Mouse (Mus musculus) midbrain, embryonic 14.5 days (tissue): ENCODE results near the gene Mesp2. TPM values are rescaled to one million over a fixed set of nuclear protein-coding genes. Genes with fewer than 3 reads are reported as not detected.

Experiments
- ATAC-seq: fragments of 200-750 bp; cut with Nextera tagmentation; 2 replicates; pipeline ENCODE4 v1.8.0; 2017; ENCODE audit warnings: moderate number of reproducible peaks, moderate library complexity; ENCODE audit not compliant: low FRiP score, low TSS enrichment
- DNase-seq: peaks from one replicate; pipeline ENCODE4 v3.0.0-alpha.2; 2015
- H3K27ac ChIP-seq: fragments of 300-500 bp; sonication (generic); replicated peaks from 2 replicates; pipeline ENCODE4 v1.5.1; 2014; ENCODE audit warnings: mild to moderate bottlenecking, low read depth, low read length, moderate library complexity
- H3K27me3 ChIP-seq: fragments of 300-500 bp; sonication (generic); 2 replicates; pipeline ENCODE4 v1.6.1; 2014; ENCODE audit warnings: low read length, control low read depth, mixed read lengths; ENCODE audit not compliant: control insufficient read depth, insufficient read depth
- H3K36me3 ChIP-seq: fragments of 300-500 bp; sonication (generic); 2 replicates; pipeline ENCODE4 v1.6.1; 2014; ENCODE audit warnings: low read length, control low read depth; ENCODE audit not compliant: control insufficient read depth, insufficient read depth
- H3K4me1 ChIP-seq: fragments of 300-500 bp; sonication (generic); 2 replicates; pipeline ENCODE4 v1.6.1; 2014; ENCODE audit warnings: mild to moderate bottlenecking, antibody characterized with exemption, low read length, control low read depth; ENCODE audit not compliant: control insufficient read depth, insufficient read depth
- H3K4me2 ChIP-seq: fragments of 300-500 bp; sonication (generic); 2 replicates; pipeline ENCODE4 v1.6.1; 2014; ENCODE audit warnings: mild to moderate bottlenecking, low read length, moderate library complexity
- H3K4me3 ChIP-seq: fragments of 300-500 bp; sonication (generic); replicated peaks from 2 replicates; pipeline ENCODE4 v1.5.1; 2014; ENCODE audit warnings: low read depth, low read length
- H3K9ac ChIP-seq: fragments of 300-500 bp; sonication (generic); replicated peaks from 2 replicates; pipeline ENCODE4 v1.6.1; 2014; ENCODE audit warnings: mild to moderate bottlenecking, low read length, moderate library complexity
- H3K9me3 ChIP-seq: fragments of 300-500 bp; sonication (generic); 2 replicates; pipeline ENCODE4 v1.6.1; 2016; ENCODE audit warnings: low read length, control low read depth, mixed read lengths; ENCODE audit not compliant: control insufficient read depth
- WGBS: fragments of 180-500 bp; shearing (Covaris S2); extraction: QIAGEN DNeasy Blood & Tissue Kit; methylation state at CpG from one replicate; pipeline ENCODE4 v1.1.7; 2014; 5-methylcytosine and 5-hydroxymethylcytosine counted together
- polyA plus RNA-seq: library from polyadenylated mRNA; unstranded; fragments of >200 nt; fragmentation: Nextera tagmentation; extraction: Ambion mirVana; gene quantifications from 2 replicates; pipeline ENCODE4 v1.2.1, GENCODE M21; 2014

The Mesp2 gene
- polyA plus RNA-seq, 1 experiment from 2014 or later = 1.1 TPM

GRCm38 (mm10) chr7:79819996-79820395 is 9.5 kb downstream of the Mesp2 start:
- 50% methylated on average over 11 of the region's 11 CpGs for WGBS
- no peak for DNase-seq

GRCm38 (mm10) chr7:79822092-79822695 is 11.7 kb downstream of the Mesp2 start:
- Histone ChIP-seq H3K27ac (no peak overlapping the region), H3K36me3 (no peaks in the 10 kb centered on the region), H3K4me3 (no peak overlapping the region), H3K9me3 (no peaks in the 10 kb centered on the region), H3K4me1 (no peaks in the 10 kb centered on the region), H3K9ac (no peak overlapping the region), H3K4me2 (no peak overlapping the region), H3K27me3 (no peaks in the 10 kb centered on the region)
- no peak for DNase-seq
- ATAC-seq = no peak
- 87% methylated on average over 12 of the region's 12 CpGs for WGBS

More at GRCm38 (mm10) chr7:79819996-79820395, 9.5 kb downstream of the Mesp2 start:
- Histone ChIP-seq H3K4me2 (no peak overlapping the region), H3K27ac (no peak overlapping the region), H3K27me3 (no peaks in the 10 kb centered on the region), H3K9ac (no peak overlapping the region), H3K36me3 (no peaks in the 10 kb centered on the region), H3K4me1 (no peaks in the 10 kb centered on the region), H3K9me3 (no peaks in the 10 kb centered on the region), H3K4me3 (no peak overlapping the region)
- ATAC-seq = no peak

- ATAC-seq (no peak), DNase-seq (no peak)
- Histone ChIP-seq H3K4me2 (no peak overlapping the region), H3K9me3 (no peaks in the 10 kb centered on the region), H3K4me3 (no peak overlapping the region), H3K27ac (no peak overlapping the region), H3K9ac (no peak overlapping the region), H3K36me3 (no peaks in the 10 kb centered on the region), H3K4me1 (no peaks in the 10 kb centered on the region), H3K27me3 (no peaks in the 10 kb centered on the region)
- 72% methylated on average over 3 of the region's 3 CpGs for WGBS
Observed at GRCm38 (mm10) chr7:79828341-79828740, 17.8 kb downstream of the Mesp2 start.

- DNase-seq = no peak
- H3K27me3 ChIP-seq = no peaks in the 10 kb centered on the region
- H3K9me3 ChIP-seq = no peaks in the 10 kb centered on the region
- H3K4me3 ChIP-seq = no peak overlapping the region
- WGBS = 81% methylated on average over 6 of the region's 6 CpGs
- H3K4me1 ChIP-seq = no peaks in the 10 kb centered on the region
- H3K9ac ChIP-seq = no peak overlapping the region
- no peak overlapping the region for H3K4me2 ChIP-seq
- H3K27ac ChIP-seq = no peak overlapping the region
- ATAC-seq = no peak
- no peaks in the 10 kb centered on the region for H3K36me3 ChIP-seq
Observed at GRCm38 (mm10) chr7:79831145-79831544, 20.6 kb downstream of the Mesp2 start.

DNA sequence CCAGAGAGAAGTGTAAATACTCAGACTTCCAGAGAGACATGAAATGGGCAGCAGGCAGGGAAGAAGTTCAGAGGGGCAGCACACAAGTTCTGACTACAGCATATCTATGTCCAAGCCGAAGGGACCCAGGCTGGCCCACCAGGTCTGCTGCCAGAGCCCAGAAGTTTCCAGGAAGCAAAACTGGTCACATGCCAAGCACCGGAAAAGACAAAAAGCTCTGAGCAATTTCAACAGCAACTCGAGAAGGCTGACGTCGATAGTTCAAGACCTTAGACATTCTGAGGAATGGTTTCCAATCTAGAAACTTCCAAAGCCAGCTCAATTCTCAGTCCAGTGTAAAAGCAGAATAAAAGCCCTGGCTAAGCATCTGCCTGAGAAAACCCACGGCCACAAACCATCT is 21.1 kb downstream of the Mesp2 start:
- DNase-seq (no peak), ATAC-seq (no peak)
- no peaks in the 10 kb centered on the region for H3K27me3 ChIP-seq
- no peak overlapping the region for H3K9ac ChIP-seq
- no peak overlapping the region for H3K4me2 ChIP-seq
- WGBS = 87% methylated on average over 6 of the region's 6 CpGs
- no peaks in the 10 kb centered on the region for H3K36me3 ChIP-seq
- no peak overlapping the region for H3K4me3 ChIP-seq
- H3K9me3 ChIP-seq = no peaks in the 10 kb centered on the region
- H3K27ac ChIP-seq = no peak overlapping the region
- H3K4me1 ChIP-seq = no peaks in the 10 kb centered on the region

GRCm38 (mm10) chr7:79832980-79833379 is 22.5 kb downstream of the Mesp2 start:
- Histone ChIP-seq H3K36me3 (no peaks in the 10 kb centered on the region), H3K9ac (no peak overlapping the region), H3K27me3 (no peaks in the 10 kb centered on the region), H3K4me2 (no peak overlapping the region), H3K4me1 (no peaks in the 10 kb centered on the region), H3K9me3 (no peaks in the 10 kb centered on the region), H3K4me3 (no peak overlapping the region), H3K27ac (no peak overlapping the region)
- ATAC-seq = no peak
- DNase-seq = no peak

DNA sequence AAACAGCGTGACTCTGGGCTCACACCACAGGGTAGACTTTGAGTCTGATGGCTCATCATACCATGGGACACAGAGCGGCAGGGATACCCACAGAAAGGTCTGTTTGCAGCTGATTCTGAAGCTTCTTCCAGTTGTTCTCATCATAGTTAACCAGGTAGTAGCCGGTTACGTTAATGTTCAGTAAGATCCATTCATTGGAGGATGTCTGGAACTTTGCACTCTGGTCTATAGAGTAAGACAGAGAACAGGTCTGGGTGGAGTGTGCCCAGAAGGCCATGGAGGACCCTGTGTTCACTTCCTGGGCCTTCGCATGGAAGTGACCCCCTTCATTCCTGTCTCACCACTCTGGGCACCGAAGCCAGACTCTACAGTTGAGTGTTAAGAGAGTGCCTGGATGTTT is 24.7 kb downstream of the Mesp2 start:
- WGBS = 91% methylated on average over 6 of the region's 6 CpGs
- no peak for DNase-seq

DNA sequence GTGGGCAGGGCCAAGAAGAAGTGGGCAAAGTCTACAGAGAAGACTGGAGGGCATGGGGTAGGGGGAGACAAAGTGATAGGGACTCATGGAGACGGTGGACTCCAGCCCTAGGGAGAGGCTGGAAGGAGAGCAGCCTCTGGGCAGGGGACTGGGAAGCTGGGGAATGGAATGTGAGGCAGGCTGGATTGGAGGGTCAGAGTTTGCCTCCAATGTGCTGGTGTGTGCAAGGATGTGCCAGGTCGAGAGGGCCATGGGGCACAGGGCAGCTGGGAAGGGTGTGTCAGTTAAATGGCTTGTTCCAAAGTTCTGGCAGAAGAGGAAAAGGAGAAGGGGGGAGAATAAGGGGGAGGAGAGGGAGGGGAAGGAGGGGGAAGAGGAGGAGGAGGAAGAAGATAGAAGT is 26.7 kb downstream of the Mesp2 start:
- no peaks in the 10 kb centered on the region for H3K36me3 ChIP-seq
- H3K4me3 ChIP-seq = no peak overlapping the region
- no peak for ATAC-seq
- no peaks in the 10 kb centered on the region for H3K9me3 ChIP-seq
- WGBS = 73% methylated on average over 2 of the region's 2 CpGs
- H3K27me3 ChIP-seq = no peaks in the 10 kb centered on the region
- H3K4me1 ChIP-seq = no peaks in the 10 kb centered on the region
- no peak overlapping the region for H3K9ac ChIP-seq
- DNase-seq = no peak
- no peak overlapping the region for H3K4me2 ChIP-seq
- no peak overlapping the region for H3K27ac ChIP-seq

More for the DNA sequence above, 24.7 kb downstream of the Mesp2 start:
- H3K27me3 ChIP-seq = no peaks in the 10 kb centered on the region
- H3K4me3 ChIP-seq = no peak overlapping the region
- H3K4me2 ChIP-seq = no peak overlapping the region
- no peak overlapping the region for H3K9ac ChIP-seq
- H3K36me3 ChIP-seq = no peaks in the 10 kb centered on the region
- ATAC-seq = no peak
- no peaks in the 10 kb centered on the region for H3K9me3 ChIP-seq
- no peak overlapping the region for H3K27ac ChIP-seq
- no peaks in the 10 kb centered on the region for H3K4me1 ChIP-seq

- H3K27me3 ChIP-seq = peaks cover 5% of the 10 kb centered on the region; the same call in 1 of the 2 replicates
- no peaks in the 10 kb centered on the region for H3K4me1 ChIP-seq
- H3K36me3 ChIP-seq = no peaks in the 10 kb centered on the region
- no peak overlapping the region for H3K4me3 ChIP-seq
- 78% methylated on average over 7 of the region's 7 CpGs for WGBS
- no peak overlapping the region for H3K27ac ChIP-seq
- H3K9ac ChIP-seq = no peak overlapping the region
- ATAC-seq (no peak), DNase-seq (no peak)
- H3K9me3 ChIP-seq = no peaks in the 10 kb centered on the region
- no peak overlapping the region for H3K4me2 ChIP-seq
Observed at GRCm38 (mm10) chr7:79842163-79842562, 31.6 kb downstream of the Mesp2 start.
